Mouse (Mus musculus) neural tube, embryonic 15.5 days (tissue): ENCODE results near the gene Larp4. TPM values are rescaled to one million over a fixed set of nuclear protein-coding genes. Genes with fewer than 3 reads are reported as not detected.
A peak's percentile ranks its signal among the peaks of the same experiment; 100 is the strongest.

ENCODE experiments used
- ATAC-seq: fragments of 200-750 bp; cut with Nextera tagmentation; 2 replicates; pipeline ENCODE4 v1.8.0; 2017; ENCODE audit warnings: mild to moderate bottlenecking, moderate TSS enrichment, moderate library complexity; ENCODE audit not compliant: low FRiP score
- H3K27ac ChIP-seq: fragments of 300-500 bp; sonication (generic); replicated peaks from 2 replicates; pipeline ENCODE4 v1.5.1; 2015; ENCODE audit warnings: mild to moderate bottlenecking, inconsistent platforms
- H3K27me3 ChIP-seq: fragments of 300-500 bp; sonication (generic); replicated peaks from 2 replicates; pipeline ENCODE4 v1.6.1; 2015; ENCODE audit warnings: inconsistent platforms
- H3K36me3 ChIP-seq: fragments of 300-500 bp; sonication (generic); 2 replicates; pipeline ENCODE4 v1.6.1; 2015; ENCODE audit warnings: inconsistent platforms
- H3K4me1 ChIP-seq: fragments of 300-500 bp; sonication (generic); 2 replicates; pipeline ENCODE4 v1.6.1; 2015; ENCODE audit warnings: inconsistent platforms
- H3K4me2 ChIP-seq: fragments of 300-500 bp; sonication (generic); 2 replicates; pipeline ENCODE4 v1.6.1; 2015; ENCODE audit warnings: inconsistent platforms, mild to moderate bottlenecking, moderate library complexity
- H3K4me3 ChIP-seq: fragments of 300-500 bp; sonication (generic); replicated peaks from 2 replicates; pipeline ENCODE4 v1.5.1; 2015; ENCODE audit warnings: mild to moderate bottlenecking, inconsistent platforms
- H3K9ac ChIP-seq: fragments of 300-500 bp; sonication (generic); replicated peaks from 2 replicates; pipeline ENCODE4 v1.6.1; 2015; ENCODE audit warnings: mild to moderate bottlenecking, inconsistent platforms
- H3K9me3 ChIP-seq: fragments of 300-500 bp; sonication (generic); replicated peaks from 2 replicates; pipeline ENCODE4 v1.6.1; 2016; ENCODE audit warnings: inconsistent platforms
- WGBS: fragments of 180-500 bp; shearing (Covaris S2); methylation state at CpG from one replicate; pipeline ENCODE4 v1.1.7; 2015; ENCODE audit warnings: mixed read lengths; 5-methylcytosine and 5-hydroxymethylcytosine counted together
- polyA plus RNA-seq: library from polyadenylated mRNA; unstranded; fragments of >200 nt; fragmentation: Nextera tagmentation; extraction: Ambion mirVana; gene quantifications from 2 replicates; pipeline ENCODE4 v1.2.1, GENCODE M21; 2015

Larp4 gene
- polyA plus RNA-seq, 1 experiment from 2014 or later: 19.4 TPM

DNA sequence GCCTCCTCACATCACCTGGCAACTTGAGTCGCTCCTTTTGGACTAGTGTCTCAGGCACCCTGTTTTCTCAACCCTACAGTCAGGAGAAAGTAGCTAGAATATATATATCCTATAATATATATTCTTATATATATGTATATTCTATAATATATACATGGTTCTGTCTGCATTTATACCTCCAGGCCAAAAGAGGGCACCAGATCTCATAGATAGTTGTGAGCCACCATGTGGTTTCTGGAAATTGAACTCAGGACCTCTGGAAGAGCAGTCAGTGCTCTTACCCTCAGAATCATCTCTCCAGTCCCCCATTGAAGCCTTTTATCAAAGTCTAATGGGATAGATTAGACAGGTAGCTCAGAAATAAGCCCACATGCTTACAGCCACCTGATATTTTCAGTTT lies 51.3 kb downstream of the Larp4 start:
- no peaks in the 10 kb centered on the region for H3K9me3 ChIP-seq
- no peak overlapping the region for H3K27ac ChIP-seq
- H3K4me3 ChIP-seq: no peak overlapping the region
- whole genome bisulfite sequencing: 90% methylated on average over 1 of the region's 1 CpGs
- no peaks in the 10 kb centered on the region for H3K27me3 ChIP-seq
- ATAC-seq: no peak
- no peak overlapping the region for H3K4me2 ChIP-seq
- H3K9ac ChIP-seq: no peak overlapping the region
- peaks cover 2% of the 10 kb centered on the region; the same call in 1 of the 2 replicates for H3K4me1 ChIP-seq
- H3K36me3 ChIP-seq: no peaks in the 10 kb centered on the region

DNA sequence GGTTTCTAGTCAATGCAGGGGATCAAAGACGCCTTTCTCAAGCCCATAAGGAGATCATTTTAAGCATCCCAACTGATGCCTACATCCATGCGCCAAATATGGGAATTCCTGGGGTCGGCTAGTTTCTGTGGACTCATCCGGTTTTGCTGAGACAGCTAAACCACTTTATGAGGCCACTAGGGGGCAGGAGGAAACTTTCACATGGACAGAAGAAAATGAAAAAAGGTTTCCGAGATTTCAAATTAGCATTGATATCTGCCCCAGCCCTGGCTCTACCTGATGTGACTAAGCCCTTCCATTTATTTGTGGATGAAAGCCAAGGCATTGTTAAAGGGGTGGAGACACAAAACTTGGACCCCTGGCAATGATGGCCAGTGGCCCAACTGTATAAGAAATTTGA lies 53.1 kb downstream of the Larp4 start:
- H3K4me2 ChIP-seq: no peak overlapping the region
- H3K4me1 ChIP-seq: peaks cover 2% of the 10 kb centered on the region; the same call in 1 of the 2 replicates
- H3K9me3 ChIP-seq: no peaks in the 10 kb centered on the region
- H3K27me3 ChIP-seq: no peaks in the 10 kb centered on the region
- no peaks in the 10 kb centered on the region for H3K36me3 ChIP-seq
- H3K4me3 ChIP-seq: no peak overlapping the region
- WGBS: 30% methylated on average over 5 of the region's 5 CpGs
- no peak for ATAC-seq
- no peak overlapping the region for H3K9ac ChIP-seq
- H3K27ac ChIP-seq: no peak overlapping the region

DNA sequence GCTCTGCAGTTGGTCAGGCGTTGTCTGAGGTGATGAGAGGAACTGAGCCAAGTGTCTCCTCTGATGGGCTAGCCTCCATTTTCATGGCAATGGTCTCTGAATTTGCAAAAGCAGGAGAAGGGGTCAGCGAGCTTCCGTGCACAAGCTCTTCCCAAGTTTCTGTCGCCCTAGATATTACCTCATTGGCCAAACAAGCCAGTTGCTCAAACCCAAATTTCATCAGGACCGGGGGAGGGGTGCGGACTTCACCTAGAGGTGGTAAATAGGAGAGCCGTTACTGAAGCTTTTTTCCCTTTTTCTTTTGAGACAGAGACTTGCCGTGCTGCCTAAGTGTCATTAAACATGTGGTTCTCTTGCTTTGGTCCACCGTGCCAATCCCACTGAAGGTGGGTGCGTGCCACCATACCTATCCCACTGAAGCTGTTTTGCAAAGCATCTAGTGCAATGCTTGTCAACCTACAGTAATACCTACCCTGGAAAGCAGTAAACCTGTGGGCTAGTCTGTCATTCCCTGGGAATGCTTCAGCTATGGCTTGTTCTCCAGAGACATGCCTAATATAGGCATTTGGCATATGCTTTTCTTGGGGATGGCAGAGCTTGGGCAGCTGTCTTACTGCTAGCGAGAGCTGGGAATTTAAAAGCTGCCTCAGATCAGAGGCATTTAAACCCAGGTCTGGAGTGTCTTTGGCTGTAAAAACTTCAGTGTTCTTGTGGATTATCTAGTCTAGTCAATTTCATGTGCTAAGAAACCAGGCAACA lies 55.4 kb downstream of the Larp4 start:
- no peaks in the 10 kb centered on the region for H3K27me3 ChIP-seq
- no peak overlapping the region for H3K4me3 ChIP-seq
- no peak overlapping the region for H3K9ac ChIP-seq
- no peaks in the 10 kb centered on the region for H3K9me3 ChIP-seq
- H3K4me1 ChIP-seq: peaks cover 2% of the 10 kb centered on the region; the same call in 1 of the 2 replicates
- no peak for ATAC-seq
- WGBS: 79% methylated on average over 11 of the region's 11 CpGs
- H3K4me2 ChIP-seq: no peak overlapping the region
- H3K36me3 ChIP-seq: no peaks in the 10 kb centered on the region
- H3K27ac ChIP-seq: no peak overlapping the region

DNA sequence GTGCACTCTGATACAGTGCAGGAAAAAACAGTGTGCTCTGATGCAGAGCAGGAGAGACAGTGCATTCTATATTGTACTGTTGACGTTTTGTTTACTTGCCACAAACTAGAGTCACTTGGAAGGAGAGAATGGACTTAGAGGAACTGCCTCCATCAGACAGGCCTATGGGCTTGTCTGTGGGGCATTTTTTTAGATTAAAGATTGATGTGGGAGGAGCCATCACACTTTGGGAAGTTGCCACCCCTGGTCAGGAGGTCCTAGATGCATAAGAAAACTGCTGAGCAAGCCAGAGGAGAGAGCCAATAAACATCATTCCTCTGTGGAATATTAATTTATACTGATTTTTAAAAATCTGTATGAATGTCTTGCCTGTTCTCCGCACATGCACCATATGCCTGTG lies 58.3 kb downstream of the Larp4 start:
- Histone ChIP-seq H3K4me2 (no peak overlapping the region), H3K36me3 (no peaks in the 10 kb centered on the region), H3K27ac (no peak overlapping the region), H3K9me3 (no peaks in the 10 kb centered on the region), H3K4me3 (no peak overlapping the region), H3K9ac (no peak overlapping the region), H3K4me1 (no peaks in the 10 kb centered on the region; the same call in 1 of the 2 replicates), H3K27me3 (no peaks in the 10 kb centered on the region)
- ATAC-seq: no peak
- WGBS: 87% methylated on average over 2 of the region's 2 CpGs

GRCm38 (mm10) chr15:100029497-100029896 lies 59.6 kb downstream of the Larp4 start:
- Histone ChIP-seq H3K4me3 (no peak overlapping the region), H3K4me2 (no peak overlapping the region), H3K36me3 (no peaks in the 10 kb centered on the region), H3K9me3 (no peaks in the 10 kb centered on the region), H3K9ac (no peak overlapping the region), H3K4me1 (no peaks in the 10 kb centered on the region), H3K27ac (no peak overlapping the region), H3K27me3 (no peaks in the 10 kb centered on the region)
- 77% methylated on average over 8 of the region's 8 CpGs for WGBS
- no peak for ATAC-seq

DNA sequence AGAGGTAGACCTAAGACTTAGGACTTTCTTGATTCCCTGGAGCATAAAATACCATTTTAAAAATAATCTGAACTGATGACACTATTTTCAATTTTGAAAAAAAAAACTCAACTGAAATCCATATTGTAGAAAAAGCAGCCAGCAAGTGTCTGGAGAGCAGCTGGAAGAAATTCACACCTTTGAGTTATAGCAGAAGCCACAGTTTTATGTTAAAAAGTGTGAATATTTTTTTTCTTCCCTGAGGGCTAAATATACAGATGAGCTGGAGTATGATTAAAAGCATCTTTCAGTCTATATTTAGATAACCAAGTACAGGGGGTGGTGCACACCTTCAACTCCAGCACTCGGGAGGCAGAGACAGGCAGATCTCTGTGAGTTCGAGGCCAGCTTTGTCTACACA lies 60.0 kb downstream of the Larp4 start:
- ATAC-seq: no peak
- Histone ChIP-seq H3K4me3 (no peak overlapping the region), H3K27ac (no peak overlapping the region), H3K9me3 (no peaks in the 10 kb centered on the region), H3K4me2 (no peak overlapping the region), H3K27me3 (no peaks in the 10 kb centered on the region), H3K4me1 (no peaks in the 10 kb centered on the region), H3K9ac (no peak overlapping the region), H3K36me3 (no peaks in the 10 kb centered on the region)
- 94% methylated on average over 2 of the region's 2 CpGs for WGBS

DNA sequence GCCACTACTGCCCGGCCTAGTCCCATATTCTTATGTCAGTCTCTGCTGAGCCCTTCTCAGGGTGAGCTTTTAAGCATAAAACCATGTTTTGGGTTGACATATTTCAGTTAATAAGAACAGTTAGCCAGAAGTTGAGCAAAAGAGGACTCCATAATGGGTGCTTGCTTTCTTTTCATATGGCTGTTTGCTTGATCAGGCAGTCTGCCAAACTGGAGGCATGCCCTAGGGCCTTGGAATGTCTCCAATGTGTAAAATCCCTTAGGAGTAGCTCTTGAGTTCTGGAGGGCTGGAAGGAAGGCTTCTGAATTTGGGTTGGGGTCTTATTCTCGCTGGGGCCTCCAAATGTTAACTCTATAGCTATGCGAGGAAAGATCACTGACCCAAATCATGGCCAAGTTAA lies 62.7 kb downstream of the Larp4 start:
- WGBS: 86% methylated on average over 3 of the region's 3 CpGs
- H3K27me3 ChIP-seq: no peaks in the 10 kb centered on the region
- no peak for ATAC-seq
- H3K36me3 ChIP-seq: no peaks in the 10 kb centered on the region
- no peak overlapping the region for H3K4me2 ChIP-seq
- no peak overlapping the region for H3K27ac ChIP-seq
- no peak overlapping the region for H3K4me3 ChIP-seq
- no peaks in the 10 kb centered on the region for H3K9me3 ChIP-seq
- no peak overlapping the region for H3K9ac ChIP-seq
- no peaks in the 10 kb centered on the region for H3K4me1 ChIP-seq

GRCm38 (mm10) chr15:100038470-100038971 lies 68.7 kb downstream of the Larp4 start, which contains the start of gene Dip2b:
Gene Dip2b (plus strand): TSS chr15:100038664.
- H3K9me3 ChIP-seq: no peaks in the 10 kb centered on the region
- H3K36me3 ChIP-seq: no peaks in the 10 kb centered on the region
- 0% methylated on average over 19 of the region's 68 CpGs for WGBS
- peaks cover 31% of the 10 kb centered on the region for H3K4me1 ChIP-seq
- no peaks in the 10 kb centered on the region for H3K27me3 ChIP-seq
- peak within 1 kb of the TSS; percentile 97 for H3K9ac ChIP-seq
- peak within 1 kb of the TSS; percentile 61 for H3K4me2 ChIP-seq
- H3K27ac ChIP-seq: peak within 1 kb of the TSS; percentile 99
- ATAC-seq: peak; percentile 90
- H3K4me3 ChIP-seq: peak within 1 kb of the TSS; percentile 99

DNA sequence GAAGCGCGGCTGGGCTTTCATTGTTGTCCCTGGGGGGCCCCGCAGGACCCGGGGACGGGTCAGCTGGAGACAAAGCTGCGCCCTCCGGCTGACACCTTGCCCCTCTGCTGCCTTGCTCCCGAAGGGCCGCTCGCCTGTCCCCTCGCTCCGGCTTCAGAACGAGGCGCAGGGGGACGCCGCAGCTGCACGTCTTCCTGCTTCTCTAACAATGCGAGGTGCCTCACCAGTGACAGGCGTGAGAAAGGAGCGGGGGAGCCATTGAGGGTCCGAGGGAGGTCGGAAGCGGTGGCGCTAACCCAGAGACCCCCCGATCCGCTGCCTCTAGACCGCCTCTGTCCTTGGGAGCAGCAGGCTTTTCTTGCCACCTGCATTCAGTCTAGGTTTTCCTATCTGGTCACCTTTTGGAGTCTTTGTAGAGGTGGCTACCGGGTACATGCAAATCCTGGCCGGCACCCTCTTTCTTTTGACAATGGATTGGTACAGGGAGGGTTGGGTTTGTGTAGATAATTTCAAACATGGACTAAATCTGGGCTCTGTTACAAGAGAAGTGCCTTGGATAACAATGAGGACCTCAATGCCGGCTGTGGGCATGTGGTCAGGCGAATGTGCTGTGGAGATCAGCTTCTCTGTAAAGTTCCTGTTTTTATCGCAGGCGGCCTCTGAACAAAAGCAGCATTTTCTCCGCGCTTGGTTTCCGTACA lies 69.3 kb downstream of the Larp4 start:
- H3K9me3 ChIP-seq: no peaks in the 10 kb centered on the region
- H3K27ac ChIP-seq: peak overlapping the region; percentile 99
- H3K4me1 ChIP-seq: peaks cover 31% of the 10 kb centered on the region
- WGBS: under 1% methylated on average over 36 of the region's 36 CpGs
- H3K4me3 ChIP-seq: peak overlapping the region; percentile 99
- H3K4me2 ChIP-seq: peak overlapping the region; percentile 61
- no peaks in the 10 kb centered on the region for H3K36me3 ChIP-seq
- H3K27me3 ChIP-seq: no peaks in the 10 kb centered on the region
- peak; percentile 68 for ATAC-seq
- peak overlapping the region; percentile 97 for H3K9ac ChIP-seq

- Histone ChIP-seq H3K9me3 (no peaks in the 10 kb centered on the region), H3K4me3 (peak overlapping the region; percentile 99), H3K27ac (peak overlapping the region; percentile 54), H3K4me2 (peak overlapping the region; percentile 61), H3K36me3 (no peaks in the 10 kb centered on the region), H3K9ac (peak overlapping the region; percentile 41), H3K4me1 (peaks cover 39% of the 10 kb centered on the region), H3K27me3 (no peaks in the 10 kb centered on the region)
- ATAC-seq: no peak
- WGBS: 19% methylated on average over 14 of the region's 14 CpGs
Measured at GRCm38 (mm10) chr15:100040541-100041266, 70.8 kb downstream of the Larp4 start.

DNA sequence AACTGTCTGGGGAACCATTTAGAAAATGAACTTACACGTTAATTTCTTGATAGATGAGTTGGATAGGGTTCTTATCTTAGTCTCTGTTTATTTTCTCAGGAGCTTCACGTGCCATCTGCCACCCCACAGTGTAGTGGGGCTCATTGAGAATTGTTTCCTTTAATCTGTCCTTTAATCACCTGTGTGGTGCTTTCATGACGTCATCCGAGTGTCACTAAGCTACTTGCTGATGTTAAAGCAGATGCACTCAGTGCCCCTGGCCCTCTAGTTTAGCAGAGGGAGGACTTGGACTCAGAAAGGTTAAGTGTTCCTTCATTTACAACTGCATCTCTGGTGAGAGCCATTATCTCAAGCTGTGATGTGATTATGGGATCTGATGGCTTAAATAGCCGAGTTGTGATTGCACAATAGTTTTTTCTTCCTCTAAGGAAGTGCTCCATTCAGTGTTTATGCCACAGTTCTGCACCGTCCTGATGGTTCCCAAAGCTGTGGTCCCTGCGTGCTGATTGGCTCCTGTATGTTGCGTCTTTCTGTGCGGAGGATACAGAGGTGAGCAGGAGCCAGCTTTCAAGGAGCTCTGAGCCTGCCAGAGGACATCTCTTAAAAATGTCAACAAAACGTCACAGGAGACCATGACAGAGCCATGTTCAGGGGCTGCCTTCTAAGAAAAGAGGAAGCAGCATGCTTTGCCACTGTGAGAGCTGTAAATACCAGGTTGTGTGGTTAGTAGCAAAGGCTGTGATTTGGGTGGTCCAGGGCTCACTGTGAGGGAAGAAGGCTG lies 71.6 kb downstream of the Larp4 start:
- 19% methylated on average over 10 of the region's 10 CpGs for WGBS
- Histone ChIP-seq H3K27me3 (no peaks in the 10 kb centered on the region), H3K36me3 (no peaks in the 10 kb centered on the region), H3K27ac (peak overlapping the region; percentile 54), H3K9ac (peak overlapping the region; percentile 41), H3K4me1 (peaks cover 46% of the 10 kb centered on the region), H3K4me3 (peak overlapping the region; percentile 99), H3K9me3 (no peaks in the 10 kb centered on the region), H3K4me2 (peak overlapping the region; percentile 61)
- no peak for ATAC-seq
